Mouse (Mus musculus) layer of hippocampus, adult 8-10 months (tissue): ENCODE measurements at regions not wholly inside any gene's neighbourhood (a gene's known extent, or its start where the extent isn't known, plus 50 kb on each side); places are given as distances from the start of the nearest gene placed in this dataset.

ENCODE experiments used
- DNase-seq, 2 experiments: peaks; one replicate each; pipeline ENCODE4 v3.0.0; 2022; ENCODE audit warnings: low spot score in 2 of 2

- DNase-seq: no peak
These were observed 183.0 kb downstream of the Enc1 start for GRCm38 (mm10) chr13:97423911-97424310.

- DNase-seq: no peak
These were observed 182.5 kb downstream of the Enc1 start for GRCm38 (mm10) chr13:97423298-97423817.

- DNase-seq: no peak
These were observed 182.0 kb downstream of the Enc1 start for GRCm38 (mm10) chr13:97422897-97423296.

GRCm38 (mm10) chr13:97421831-97422230, 180.9 kb downstream of the Enc1 start:
- DNase-seq: no peak

- DNase-seq: no peak
These were observed 179.9 kb downstream of the Enc1 start for GRCm38 (mm10) chr13:97420773-97421172.

GRCm38 (mm10) chr13:97419100-97419499, 178.2 kb downstream of the Enc1 start:
- DNase-seq: no peak

- no peak for DNase-seq
These were observed 177.8 kb downstream of the Enc1 start for GRCm38 (mm10) chr13:97418681-97419080.

GRCm38 (mm10) chr13:97418081-97418480, 177.2 kb downstream of the Enc1 start:
- no peak for DNase-seq

- DNase-seq: peak in 1 of 2 experiments; percentile 54
These were observed 175.2 kb downstream of the Enc1 start for GRCm38 (mm10) chr13:97415927-97416709.

GRCm38 (mm10) chr13:97415381-97415780, 174.5 kb downstream of the Enc1 start:
- DNase-seq: no peak

GRCm38 (mm10) chr13:97412151-97412550, 171.2 kb downstream of the Enc1 start:
- no peak for DNase-seq

GRCm38 (mm10) chr13:97410550-97411201, 169.8 kb downstream of the Enc1 start:
- no peak for DNase-seq

GRCm38 (mm10) chr13:97409891-97410525, 169.1 kb downstream of the Enc1 start:
- DNase-seq: no peak

- no peak for DNase-seq
These were observed 168.4 kb downstream of the Enc1 start for GRCm38 (mm10) chr13:97409291-97409780.

GRCm38 (mm10) chr13:97408414-97409290, 167.7 kb downstream of the Enc1 start:
- no peak for DNase-seq

- no peak for DNase-seq
These were observed 166.9 kb downstream of the Enc1 start for GRCm38 (mm10) chr13:97407773-97408172.

- no peak for DNase-seq
These were observed 165.8 kb downstream of the Enc1 start for GRCm38 (mm10) chr13:97406678-97407077.

- no peak for DNase-seq
These were observed 161.4 kb downstream of the Enc1 start for GRCm38 (mm10) chr13:97402164-97402761.

- no peak for DNase-seq
These were observed 160.7 kb downstream of the Enc1 start for GRCm38 (mm10) chr13:97401620-97402019.

- DNase-seq: no peak
These were observed 157.1 kb downstream of the Enc1 start for GRCm38 (mm10) chr13:97398041-97398440.
